Mouse (Mus musculus) ovary, postnatal 14 days (tissue): ENCODE results near the gene D5Ertd579e.
"Not testable (repeated sequence)": the region's sequence is repeated elsewhere in the genome, so short reads cannot be mapped to it uniquely, and the experiment has no call there.

Experiments
- DNase-seq: peaks from one replicate; pipeline ENCODE4 v3.0.0; 2022; ENCODE audit warnings: low spot score

The D5Ertd579e gene

DNA sequence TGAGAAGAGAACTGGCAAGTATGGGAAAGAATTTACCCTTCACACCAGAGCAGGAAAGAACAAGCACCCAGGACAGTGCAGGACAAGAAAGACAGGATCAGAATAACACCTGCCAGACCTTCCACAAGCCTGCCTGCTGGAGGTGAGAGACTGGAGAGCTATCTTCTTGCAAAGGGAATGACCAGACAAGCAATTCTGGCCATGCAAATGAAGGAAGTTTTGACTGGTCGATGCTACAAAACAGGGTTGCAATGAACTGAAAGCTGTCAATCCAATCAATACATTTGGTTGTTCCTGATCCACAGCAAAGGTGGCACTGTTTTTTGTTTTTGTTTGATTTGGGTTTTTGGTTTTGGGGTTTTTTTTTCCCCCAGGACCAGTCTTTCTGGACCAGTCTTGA, 12.2 kb downstream of the D5Ertd579e start:
- DNase-seq: no peak

DNA sequence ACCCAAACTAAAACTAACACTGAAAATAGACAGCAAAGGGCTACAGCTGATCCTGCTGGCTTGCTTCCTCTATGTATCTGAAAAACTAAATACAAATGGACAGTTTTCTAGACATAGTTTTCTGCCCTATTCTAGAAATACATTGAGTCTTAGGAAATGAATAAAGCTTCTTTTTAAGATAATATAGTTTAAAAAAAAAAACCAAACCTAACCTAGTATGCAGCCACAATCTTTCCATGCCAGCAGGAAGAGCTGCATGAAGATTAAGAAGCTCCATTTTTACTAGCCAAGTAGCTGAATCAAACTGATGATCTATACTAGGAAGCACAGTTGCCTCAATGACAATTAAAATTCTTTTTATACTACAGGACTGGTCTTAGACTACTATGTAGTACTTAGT, 14.6 kb downstream of the D5Ertd579e start:
- no peak for DNase-seq

DNA sequence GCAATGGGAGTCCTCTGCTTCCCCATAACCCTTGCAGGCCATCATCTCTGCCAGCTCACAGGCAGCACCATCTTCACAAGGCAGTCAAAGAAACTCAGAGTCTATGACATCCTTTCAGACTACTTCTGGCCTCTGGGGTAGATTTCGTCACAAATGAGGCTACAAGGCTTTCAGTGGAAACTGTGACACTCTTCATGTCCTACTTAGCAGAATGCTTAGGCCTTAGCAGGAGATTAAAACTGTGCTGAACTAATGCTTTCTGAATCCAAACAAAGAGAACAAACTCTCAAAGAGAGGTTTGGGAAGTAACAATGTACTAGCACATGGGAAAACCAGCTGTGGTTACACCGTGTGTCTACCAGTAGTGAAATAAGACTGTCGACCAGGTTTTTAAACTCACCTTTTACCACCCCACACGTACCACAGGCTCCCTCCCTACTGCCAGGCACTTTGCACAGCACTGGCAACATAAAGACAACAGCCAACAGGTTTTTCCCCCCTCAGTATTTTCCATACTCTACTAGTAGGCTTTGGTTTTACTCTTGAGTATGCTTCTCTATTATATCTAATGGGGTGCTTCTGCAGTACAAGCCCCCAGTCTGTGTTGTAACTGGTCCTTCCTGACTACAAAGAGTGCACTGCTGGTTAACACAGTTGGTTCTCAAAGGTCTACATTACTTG, 15.8 kb downstream of the D5Ertd579e start:
- DNase-seq: no peak

GRCm38 (mm10) chr5:36678799-36679198, 17.0 kb downstream of the D5Ertd579e start:
- no peak for DNase-seq

GRCm38 (mm10) chr5:36677907-36678306, 17.9 kb downstream of the D5Ertd579e start:
- no peak for DNase-seq

DNA sequence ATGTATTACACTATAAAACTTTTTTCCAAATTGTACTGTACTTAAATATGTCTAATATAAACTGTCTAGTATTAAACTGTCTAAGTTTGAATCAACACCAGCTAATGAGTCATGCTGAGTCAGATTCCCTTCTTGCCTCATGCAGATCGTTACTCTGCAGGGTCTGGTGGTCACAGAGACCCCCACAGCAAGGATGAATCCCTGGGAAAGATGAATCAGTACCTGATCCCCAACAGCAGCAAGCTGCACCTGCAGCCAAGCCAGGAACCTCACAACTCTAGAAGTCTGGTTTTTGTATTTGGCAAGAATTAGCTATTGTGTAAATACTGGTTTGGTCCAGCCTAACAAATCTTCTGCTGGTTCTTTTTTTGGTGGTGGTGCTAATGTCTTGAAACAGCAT, 20.4 kb downstream of the D5Ertd579e start:
- DNase-seq: no peak

- no peak for DNase-seq
Observed at GRCm38 (mm10) chr5:36674658-36675433, 21.0 kb downstream of the D5Ertd579e start.

- DNase-seq: no peak
Observed at GRCm38 (mm10) chr5:36669021-36670008, 26.5 kb downstream of the D5Ertd579e start.

- DNase-seq: no peak
Observed at GRCm38 (mm10) chr5:36668572-36668971, 27.3 kb downstream of the D5Ertd579e start.

DNA sequence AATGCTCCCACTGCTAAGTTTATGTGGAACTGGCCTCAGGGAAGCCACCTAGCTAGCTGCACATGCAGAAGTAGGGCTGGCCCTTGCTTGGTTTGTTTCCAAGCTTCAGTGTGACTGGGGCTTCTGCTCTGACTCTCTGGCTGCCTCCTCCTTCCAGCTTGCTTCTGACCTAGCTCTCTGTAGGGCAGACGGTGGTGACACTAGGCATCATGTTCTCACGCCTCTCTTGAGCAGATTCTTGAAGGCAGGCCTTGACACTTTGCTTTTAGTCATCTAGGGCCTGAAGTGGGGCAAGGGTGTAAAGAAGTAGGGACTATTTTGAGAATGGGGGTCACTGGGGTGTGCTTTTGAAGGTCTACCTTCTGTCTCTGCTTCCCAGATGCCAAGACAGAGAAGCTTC, 27.8 kb downstream of the D5Ertd579e start:
- DNase-seq: not testable (repeated sequence)

DNA sequence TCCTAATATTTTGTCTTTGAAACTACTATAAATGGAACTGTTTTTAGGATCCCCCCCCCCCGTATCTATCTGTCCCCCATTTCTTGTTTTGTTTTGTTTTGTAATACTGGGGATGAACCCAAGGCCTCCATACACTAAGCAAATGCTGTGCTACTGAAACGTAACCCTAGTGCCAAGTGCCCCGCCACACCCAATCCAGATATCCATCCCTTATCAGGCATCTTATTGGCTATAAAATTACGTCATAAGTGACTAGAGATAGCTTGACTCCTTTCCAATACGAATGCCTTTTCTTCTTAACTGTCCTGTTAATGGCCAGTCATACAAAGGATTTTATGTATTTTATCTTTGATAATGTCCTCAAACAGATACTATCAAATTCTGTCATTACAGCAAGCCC, 28.7 kb downstream of the D5Ertd579e start:
- DNase-seq: no peak

GRCm38 (mm10) chr5:36666699-36667098, 29.1 kb downstream of the D5Ertd579e start:
- not testable (repeated sequence) for DNase-seq

- no peak for DNase-seq
Observed at GRCm38 (mm10) chr5:36663329-36663728, 32.5 kb downstream of the D5Ertd579e start.

DNA sequence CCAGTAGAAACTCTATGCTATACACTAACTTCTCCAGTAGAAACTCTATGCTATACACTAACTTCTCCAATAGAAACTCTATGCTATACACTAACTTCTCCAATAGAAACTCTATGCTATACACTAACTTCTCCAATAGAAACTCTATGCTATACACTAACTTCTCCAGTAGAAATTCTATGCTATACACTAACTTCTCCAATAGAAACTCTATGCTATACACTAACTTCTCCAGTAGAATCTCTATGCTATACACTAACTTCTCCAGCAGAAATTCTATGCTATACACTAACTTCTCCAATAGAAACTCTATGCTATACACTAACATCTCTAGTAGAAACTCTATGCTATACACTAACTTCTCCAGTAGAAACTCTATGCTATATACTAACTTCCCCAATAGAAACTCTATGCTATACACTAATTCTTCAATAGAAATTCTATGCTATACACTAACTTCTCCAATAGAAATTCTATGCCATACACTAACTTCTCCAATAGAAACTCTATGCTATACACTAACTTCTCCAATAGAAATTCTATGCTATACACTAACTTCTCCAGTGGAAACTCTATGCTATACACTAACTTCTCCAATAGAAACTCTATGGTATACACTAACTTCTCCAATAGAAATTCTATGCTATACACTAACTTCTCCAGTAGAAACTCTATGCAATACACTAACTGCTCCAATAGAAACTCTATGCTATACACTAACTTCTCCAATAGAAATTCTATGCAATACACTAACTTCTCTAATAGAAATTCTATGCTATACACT, 34.7 kb downstream of the D5Ertd579e start:
- DNase-seq: not testable (repeated sequence)

DNA sequence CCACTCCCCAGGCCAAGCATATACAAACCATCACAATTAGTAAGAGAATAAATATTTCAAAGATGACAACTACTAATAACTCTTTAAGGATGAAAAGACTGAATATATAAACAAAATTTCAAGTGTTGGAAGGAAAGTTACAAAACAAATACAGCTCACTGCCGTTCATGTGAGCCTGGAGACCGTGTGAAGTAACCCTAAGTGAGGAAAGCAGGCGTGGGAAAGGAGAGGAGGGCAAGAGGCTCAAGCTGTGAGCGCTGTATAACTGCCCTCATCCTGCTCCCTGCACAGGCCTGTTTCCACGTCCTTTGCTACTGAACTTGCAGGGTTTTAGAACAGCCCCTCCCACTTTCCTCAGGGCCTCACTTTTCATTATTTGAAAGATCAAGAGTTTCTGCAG, 70.2 kb downstream of the D5Ertd579e start:
- no peak for DNase-seq

- no peak for DNase-seq
Observed at GRCm38 (mm10) chr5:36623670-36624069, 72.2 kb downstream of the D5Ertd579e start.

- DNase-seq: no peak
Observed at GRCm38 (mm10) chr5:36621058-36621449, 74.8 kb downstream of the D5Ertd579e start.

DNA sequence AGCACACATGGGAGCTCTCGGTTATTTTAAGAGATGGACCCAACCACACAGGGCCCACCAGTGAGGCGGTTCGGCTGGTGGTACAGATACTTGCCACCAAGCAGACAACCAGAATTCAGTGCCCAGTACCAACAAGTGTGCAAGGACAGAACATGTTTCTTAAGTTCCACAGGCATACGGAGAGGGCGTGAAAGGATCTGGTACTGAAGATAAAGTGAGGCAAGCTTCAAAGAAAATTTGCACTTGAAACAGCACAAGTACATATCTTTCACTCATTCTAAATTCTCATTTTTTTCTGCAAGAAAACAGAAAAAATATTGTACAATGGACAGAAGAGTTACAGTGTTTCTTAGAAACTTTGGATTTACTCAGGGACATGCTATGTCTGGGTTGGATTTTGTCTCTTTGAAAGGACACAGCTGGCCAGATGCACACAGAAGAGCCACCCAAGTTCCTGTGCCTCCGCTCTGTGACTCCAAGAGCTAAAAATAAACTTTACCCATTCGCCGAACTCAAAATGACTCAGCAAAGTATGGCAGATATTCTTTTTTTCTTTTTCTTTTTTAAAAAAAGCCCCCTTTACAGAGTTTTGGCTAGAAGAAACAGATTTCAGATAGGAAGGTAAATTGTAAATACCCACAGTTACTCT, 75.3 kb downstream of the D5Ertd579e start:
- no peak for DNase-seq

DNA sequence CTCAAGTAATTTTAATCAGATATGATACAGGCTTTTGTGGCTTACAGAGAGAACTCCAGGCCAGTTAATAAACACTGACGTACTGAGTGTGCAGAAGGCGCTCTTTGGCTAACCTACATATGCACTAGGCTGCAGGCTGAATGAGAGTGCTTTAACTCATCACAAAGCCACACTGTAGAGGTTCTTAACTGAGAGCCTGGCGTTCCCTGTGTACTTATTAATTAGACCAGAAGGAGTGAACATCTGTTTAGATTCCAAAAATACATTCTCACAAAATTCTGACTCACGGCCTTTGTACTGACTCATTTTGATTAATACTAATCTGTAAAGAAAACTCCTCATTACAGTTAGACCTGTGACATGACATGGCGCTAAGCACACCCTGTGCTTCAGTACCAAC, 76.9 kb downstream of the D5Ertd579e start:
- DNase-seq: no peak

DNA sequence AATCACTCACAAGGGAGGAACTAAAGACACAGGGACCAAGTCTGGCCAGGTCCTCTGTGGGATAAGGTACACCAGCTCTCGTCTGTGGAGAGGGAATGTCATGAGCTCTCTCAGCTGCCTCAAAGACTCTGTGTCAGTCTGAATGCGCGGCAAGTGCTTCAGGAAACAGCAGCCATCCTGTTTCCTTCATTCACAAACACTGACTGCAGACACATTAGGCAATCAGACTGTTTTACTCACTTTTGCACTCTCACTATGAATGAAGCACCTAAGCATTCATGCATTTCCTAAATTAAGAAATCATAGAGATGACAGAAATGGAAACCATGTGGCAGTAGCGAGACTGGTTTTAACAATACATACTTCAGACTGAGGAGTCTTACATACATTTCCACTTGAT, 77.5 kb downstream of the D5Ertd579e start:
- no peak for DNase-seq

GRCm38 (mm10) chr5:36614124-36614523, 81.7 kb downstream of the D5Ertd579e start:
- no peak for DNase-seq
